Mouse (Mus musculus) adrenal gland, postnatal 10 days (tissue): ENCODE results near the gene Cplane1. TPM values are rescaled to one million over a fixed set of nuclear protein-coding genes. Genes with fewer than 3 reads are reported as not detected.

ENCODE experiments used
- DNase-seq: peaks from one replicate; pipeline ENCODE4 v3.0.0; 2021; ENCODE audit warnings: mixed read lengths
- total RNA-seq, 2 experiments: library from RNA; stranded (reverse); gene quantifications; 2 replicates each; pipeline ENCODE4 v1.2.3; 2021

The Cplane1 gene
- total RNA-seq, 2 experiments from 2014 or later, result 7.7 to 12.4 TPM

- no peak for DNase-seq
Observed at GRCm38 (mm10) chr15:8302944-8303343, 134.0 kb downstream of the Cplane1 start.

- no peak for DNase-seq
Observed at GRCm38 (mm10) chr15:8305474-8305873, 136.6 kb downstream of the Cplane1 start.

GRCm38 (mm10) chr15:8317381-8317780 is 148.5 kb downstream of the Cplane1 start:
- DNase-seq, result no peak

GRCm38 (mm10) chr15:8319191-8319590 is 150.3 kb downstream of the Cplane1 start:
- DNase-seq, result no peak

Other genes starting within 250 kb of the Cplane1 start
- gene Wdr70, start 69.9 kb upstream of the Cplane1 start, total RNA-seq, result 10 to 100 TPM; 24.5 to 25.6 TPM
- gene Nup155, start 59.8 kb upstream of the Cplane1 start, total RNA-seq, result 10 to 100 TPM; 18.7 to 25.4 TPM